Mouse (Mus musculus): Measurements from ENCODE around the gene Hist1h2bg. TPM values are rescaled to one million over a fixed set of nuclear protein-coding genes. Genes with fewer than 3 reads are reported as not detected.
"Not testable (repeated sequence)": the region's sequence is repeated elsewhere in the genome, so short reads cannot be mapped to it uniquely, and the experiment has no call there.

The Hist1h2bg gene
- polyA plus RNA-seq, 1 experiment from 2014 or later: 10.6 TPM

DNA sequence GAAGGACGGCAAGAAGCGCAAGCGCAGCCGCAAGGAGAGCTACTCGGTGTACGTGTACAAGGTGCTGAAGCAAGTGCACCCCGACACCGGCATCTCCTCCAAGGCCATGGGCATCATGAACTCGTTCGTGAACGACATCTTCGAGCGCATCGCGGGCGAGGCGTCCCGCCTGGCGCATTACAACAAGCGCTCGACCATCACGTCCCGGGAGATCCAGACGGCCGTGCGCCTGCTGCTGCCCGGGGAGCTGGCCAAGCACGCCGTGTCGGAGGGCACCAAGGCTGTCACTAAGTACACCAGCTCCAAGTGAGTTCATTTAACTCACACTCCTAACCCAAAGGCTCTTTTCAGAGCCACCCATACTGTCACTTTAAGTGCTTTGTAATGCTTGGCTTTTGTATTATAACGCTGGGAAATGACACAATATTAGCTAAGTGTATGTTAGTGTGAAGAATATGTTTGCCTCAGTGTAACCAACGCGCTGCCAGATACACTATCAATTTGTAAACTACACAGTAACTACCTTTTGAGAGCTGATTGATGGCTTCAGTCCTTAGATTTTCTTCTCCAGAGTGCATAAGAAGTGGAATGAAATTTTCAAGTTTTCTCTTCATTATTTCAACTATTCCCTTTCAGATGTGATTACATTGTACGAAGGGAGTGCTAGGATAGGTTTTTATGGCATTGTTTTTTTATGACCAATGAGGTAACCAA is 465 bp downstream of the Hist1h2bg start:
- ATAC-seq (ENCODE audit: low read depth): peak; percentile 0; the same call in 1 of the 2 replicates
- peak overlapping the region; percentile 79 for H3K4me2 ChIP-seq (ENCODE audit: low read depth, low read length)
- peak overlapping the region; percentile 73 for H3K9ac ChIP-seq (ENCODE audit: low read depth, low read length)
- H3K4me1 ChIP-seq (ENCODE audit: control insufficient read depth, low read depth, low read length); H3K9me3 ChIP-seq (replicated peaks; ENCODE audit: control insufficient read depth, low read length); H3K27me3 ChIP-seq (ENCODE audit: control insufficient read depth, insufficient read depth, low read depth, low read length); H3K36me3 ChIP-seq (ENCODE audit: control insufficient read depth, insufficient read depth): not testable (repeated sequence)
- peak overlapping the region; percentile 63 for H3K4me3 ChIP-seq (ENCODE audit: low read depth, low read length)
- 0% methylated on average over 9 of the region's 34 CpGs for WGBS (ENCODE audit: insufficient replicate concordance)
- peak overlapping the region; percentile 98 for H3K27ac ChIP-seq (ENCODE audit: low read length)

GRCm38 (mm10) chr13:23572218-23573033 is 1.2 kb downstream of the Hist1h2bg start:
- Histone ChIP-seq H3K4me1 (ENCODE audit: control insufficient read depth, low read depth, low read length) (peaks cover 16% of the 10 kb centered on the region), H3K27me3 (ENCODE audit: control insufficient read depth, insufficient read depth, low read depth, low read length) (no peaks in the 10 kb centered on the region), H3K27ac (ENCODE audit: low read length) (peak overlapping the region; percentile 98), H3K9me3 (replicated peaks; ENCODE audit: control insufficient read depth, low read length) (no peaks in the 10 kb centered on the region), H3K4me2 (ENCODE audit: low read depth, low read length) (peak overlapping the region; percentile 79), H3K36me3 (ENCODE audit: control insufficient read depth, insufficient read depth) (no peaks in the 10 kb centered on the region), H3K9ac (ENCODE audit: low read depth, low read length) (peak overlapping the region; percentile 73), H3K4me3 (ENCODE audit: low read depth, low read length) (peak overlapping the region; percentile 63)
- ATAC-seq (ENCODE audit: low read depth): no peak
- 20% methylated on average over 2 of the region's 2 CpGs for WGBS (ENCODE audit: insufficient replicate concordance)

DNA sequence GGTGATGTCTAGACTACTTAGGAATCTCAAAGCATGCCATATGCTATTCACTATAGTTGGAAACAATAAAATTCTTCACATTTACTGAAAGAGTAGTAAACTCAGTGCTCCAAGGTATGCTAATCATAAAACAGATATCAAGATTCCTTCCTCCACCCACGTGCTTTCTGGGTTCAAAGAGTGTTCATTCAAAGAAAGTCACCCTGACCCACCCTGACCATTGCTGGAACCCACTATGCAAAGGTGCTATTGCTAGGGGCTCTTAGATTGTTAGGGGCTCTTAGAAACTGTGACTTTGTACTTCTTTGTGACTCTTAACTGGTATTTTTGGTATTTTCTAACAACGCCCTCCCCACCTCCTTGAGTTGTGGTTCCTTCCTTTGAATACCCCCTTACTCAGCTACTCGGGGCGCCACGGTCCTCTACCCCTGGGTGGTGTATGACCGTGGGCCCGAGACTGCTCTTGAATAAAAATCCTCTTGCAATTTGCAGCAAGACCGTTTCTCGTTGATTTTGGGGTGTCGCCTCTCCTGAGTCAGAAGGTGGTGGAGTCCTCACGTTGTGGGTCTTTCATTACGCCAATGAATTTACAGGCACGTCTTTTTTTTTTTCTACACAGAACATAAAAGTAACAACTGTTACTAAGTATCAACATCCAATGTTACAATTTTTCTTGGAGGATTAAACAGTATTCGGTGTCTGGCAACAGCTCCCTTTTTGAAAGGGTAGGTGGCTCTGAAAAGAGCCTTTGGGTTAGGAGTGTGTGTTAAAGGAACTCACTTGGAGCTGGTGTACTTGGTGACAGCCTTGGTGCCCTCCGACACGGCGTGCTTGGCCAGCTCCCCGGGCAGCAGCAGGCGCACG is 2.1 kb downstream of the Hist1h2bg start:
- peak overlapping the region; percentile 98 for H3K27ac ChIP-seq (ENCODE audit: low read length)
- not testable (repeated sequence) for ATAC-seq (ENCODE audit: low read depth); H3K27me3 ChIP-seq (ENCODE audit: control insufficient read depth, insufficient read depth, low read depth, low read length); H3K9me3 ChIP-seq (replicated peaks; ENCODE audit: control insufficient read depth, low read length); H3K36me3 ChIP-seq (ENCODE audit: control insufficient read depth, insufficient read depth)
- H3K4me1 ChIP-seq (ENCODE audit: control insufficient read depth, low read depth, low read length): peaks cover 17% of the 10 kb centered on the region
- H3K4me3 ChIP-seq (ENCODE audit: low read depth, low read length): peak overlapping the region; percentile 63
- peak overlapping the region; percentile 73 for H3K9ac ChIP-seq (ENCODE audit: low read depth, low read length)
- H3K4me2 ChIP-seq (ENCODE audit: low read depth, low read length): peak overlapping the region; percentile 79
- 4% methylated on average over 17 of the region's 20 CpGs for WGBS (ENCODE audit: insufficient replicate concordance)

GRCm38 (mm10) chr13:23573898-23574524 is 2.8 kb downstream of the Hist1h2bg start, which contains the start of the genes Hist1h2bf and Hist1h2ad:
TSS of gene Hist1h2bf (minus strand) at chr13:23574196.
TSS of gene Hist1h2ad (plus strand) at chr13:23574381.
- WGBS (ENCODE audit: insufficient replicate concordance): under 1% methylated on average over 34 of the region's 42 CpGs
- peak within 1 kb of the TSS; percentile 98 for H3K27ac ChIP-seq (ENCODE audit: low read length)
- H3K9me3 ChIP-seq (replicated peaks; ENCODE audit: control insufficient read depth, low read length); H3K36me3 ChIP-seq (ENCODE audit: control insufficient read depth, insufficient read depth); H3K27me3 ChIP-seq (ENCODE audit: control insufficient read depth, insufficient read depth, low read depth, low read length): not testable (repeated sequence)
- peak within 1 kb of the TSS; percentile 63 for H3K4me3 ChIP-seq (ENCODE audit: low read depth, low read length)
- peak; percentile 77 for ATAC-seq (ENCODE audit: low read depth)
- peak within 1 kb of the TSS; percentile 79 for H3K4me2 ChIP-seq (ENCODE audit: low read depth, low read length)
- peaks cover 18% of the 10 kb centered on the region for H3K4me1 ChIP-seq (ENCODE audit: control insufficient read depth, low read depth, low read length)
- peak within 1 kb of the TSS; percentile 77 for H3K9ac ChIP-seq (ENCODE audit: low read depth, low read length)

- Histone ChIP-seq H3K9ac (ENCODE audit: low read depth, low read length) (peak overlapping the region; percentile 67), H3K4me3 (ENCODE audit: low read depth, low read length) (peak overlapping the region; percentile 55), H3K4me2 (ENCODE audit: low read depth, low read length) (peak overlapping the region; percentile 60), H3K4me1 (ENCODE audit: control insufficient read depth, low read depth, low read length) (peaks cover 17% of the 10 kb centered on the region), H3K27ac (ENCODE audit: low read length) (peak overlapping the region; percentile 98)
- H3K9me3 ChIP-seq (replicated peaks; ENCODE audit: control insufficient read depth, low read length); H3K36me3 ChIP-seq (ENCODE audit: control insufficient read depth, insufficient read depth); ATAC-seq (ENCODE audit: low read depth); H3K27me3 ChIP-seq (ENCODE audit: control insufficient read depth, insufficient read depth, low read depth, low read length): not testable (repeated sequence)
- 0% methylated on average over 5 of the region's 39 CpGs for WGBS (ENCODE audit: insufficient replicate concordance)
Observed at GRCm38 (mm10) chr13:23574546-23575170, 3.5 kb downstream of the Hist1h2bg start.

DNA sequence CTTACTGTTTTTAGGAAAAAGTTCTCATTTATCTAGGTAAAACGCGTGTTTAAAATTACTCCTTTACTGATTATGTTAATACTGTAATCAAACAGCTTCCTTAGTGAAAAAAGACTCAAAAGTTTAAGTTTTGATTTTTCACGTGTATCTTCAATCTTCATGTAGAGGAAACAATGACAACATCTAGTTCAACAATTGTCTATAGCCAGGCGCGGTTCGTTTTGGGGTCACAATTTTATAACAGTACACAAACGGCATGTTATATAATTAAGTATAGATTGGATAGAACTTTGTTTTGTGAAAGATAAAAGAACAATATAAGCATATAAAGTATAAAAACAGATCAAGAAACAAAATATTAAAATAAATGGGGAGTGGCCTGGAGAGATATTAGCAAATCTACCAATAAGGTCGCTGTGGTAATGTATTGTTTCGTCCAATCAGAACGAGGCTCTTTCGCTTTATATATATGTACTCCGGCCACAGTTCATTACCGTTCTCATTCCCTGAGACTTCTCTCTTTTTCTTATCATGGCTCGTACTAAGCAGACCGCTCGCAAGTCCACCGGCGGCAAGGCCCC is 4.2 kb downstream of the Hist1h2bg start, which contains the start of gene Hist1h3d:
Gene Hist1h3d (plus strand): TSS at position 493 of the 581 bp plus-strand sequence.
- H3K9ac ChIP-seq (ENCODE audit: low read depth, low read length): peak within 1 kb of the TSS; percentile 77
- peak within 1 kb of the TSS; percentile 70 for H3K4me2 ChIP-seq (ENCODE audit: low read depth, low read length)
- peak; percentile 40 for ATAC-seq (ENCODE audit: low read depth)
- peak within 1 kb of the TSS; percentile 96 for H3K27ac ChIP-seq (ENCODE audit: low read length)
- under 1% methylated on average over 18 of the region's 18 CpGs for WGBS (ENCODE audit: insufficient replicate concordance)
- no peaks in the 10 kb centered on the region for H3K36me3 ChIP-seq (ENCODE audit: control insufficient read depth, insufficient read depth)
- H3K9me3 ChIP-seq (replicated peaks; ENCODE audit: control insufficient read depth, low read length): no peaks in the 10 kb centered on the region
- H3K4me1 ChIP-seq (ENCODE audit: control insufficient read depth, low read depth, low read length): peaks cover 12% of the 10 kb centered on the region
- no peaks in the 10 kb centered on the region for H3K27me3 ChIP-seq (ENCODE audit: control insufficient read depth, insufficient read depth, low read depth, low read length)
- H3K4me3 ChIP-seq (ENCODE audit: low read depth, low read length): peak within 1 kb of the TSS; percentile 64

DNA sequence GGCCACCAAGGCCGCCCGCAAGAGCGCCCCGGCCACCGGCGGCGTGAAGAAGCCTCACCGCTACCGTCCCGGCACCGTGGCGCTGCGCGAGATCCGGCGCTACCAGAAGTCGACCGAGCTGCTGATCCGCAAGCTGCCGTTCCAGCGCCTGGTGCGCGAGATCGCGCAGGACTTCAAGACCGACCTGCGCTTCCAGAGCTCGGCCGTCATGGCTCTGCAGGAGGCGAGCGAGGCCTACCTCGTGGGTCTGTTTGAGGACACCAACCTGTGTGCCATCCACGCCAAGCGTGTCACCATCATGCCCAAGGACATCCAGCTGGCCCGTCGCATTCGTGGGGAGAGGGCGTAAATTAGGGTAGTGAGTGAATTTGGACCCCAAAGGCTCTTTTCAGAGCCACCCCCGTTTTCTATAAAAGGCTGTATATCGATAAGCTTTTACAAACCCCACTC is 4.7 kb downstream of the Hist1h2bg start:
- H3K4me1 ChIP-seq (ENCODE audit: control insufficient read depth, low read depth, low read length): peaks cover 15% of the 10 kb centered on the region
- under 1% methylated on average over 14 of the region's 40 CpGs for WGBS (ENCODE audit: insufficient replicate concordance)
- peak overlapping the region; percentile 90 for H3K27ac ChIP-seq (ENCODE audit: low read length)
- peak overlapping the region; percentile 64 for H3K4me3 ChIP-seq (ENCODE audit: low read depth, low read length)
- H3K4me2 ChIP-seq (ENCODE audit: low read depth, low read length): peak overlapping the region; percentile 70
- H3K9ac ChIP-seq (ENCODE audit: low read depth, low read length): peak overlapping the region; percentile 77
- not testable (repeated sequence) for H3K36me3 ChIP-seq (ENCODE audit: control insufficient read depth, insufficient read depth); ATAC-seq (ENCODE audit: low read depth); H3K27me3 ChIP-seq (ENCODE audit: control insufficient read depth, insufficient read depth, low read depth, low read length); H3K9me3 ChIP-seq (replicated peaks; ENCODE audit: control insufficient read depth, low read length)
